Mouse (Mus musculus) E14TG2a.4 (cell line): ENCODE results near the gene Jmjd4.

Experiments
- CTCF ChIP-seq: conservative IDR thresholded peaks from 2 replicates; pipeline ENCODE4 v1.5.1; 2014; ENCODE audit warnings: low read length
- NANOG ChIP-seq: IDR thresholded peaks from 2 replicates; pipeline ENCODE4 v1.6.1; 2014; ENCODE audit warnings: borderline replicate concordance, low read length, mixed read lengths
- POU5F1 ChIP-seq: IDR thresholded peaks from 2 replicates; pipeline ENCODE4 v1.6.1; 2014; ENCODE audit warnings: low read length, borderline replicate concordance

DNA sequence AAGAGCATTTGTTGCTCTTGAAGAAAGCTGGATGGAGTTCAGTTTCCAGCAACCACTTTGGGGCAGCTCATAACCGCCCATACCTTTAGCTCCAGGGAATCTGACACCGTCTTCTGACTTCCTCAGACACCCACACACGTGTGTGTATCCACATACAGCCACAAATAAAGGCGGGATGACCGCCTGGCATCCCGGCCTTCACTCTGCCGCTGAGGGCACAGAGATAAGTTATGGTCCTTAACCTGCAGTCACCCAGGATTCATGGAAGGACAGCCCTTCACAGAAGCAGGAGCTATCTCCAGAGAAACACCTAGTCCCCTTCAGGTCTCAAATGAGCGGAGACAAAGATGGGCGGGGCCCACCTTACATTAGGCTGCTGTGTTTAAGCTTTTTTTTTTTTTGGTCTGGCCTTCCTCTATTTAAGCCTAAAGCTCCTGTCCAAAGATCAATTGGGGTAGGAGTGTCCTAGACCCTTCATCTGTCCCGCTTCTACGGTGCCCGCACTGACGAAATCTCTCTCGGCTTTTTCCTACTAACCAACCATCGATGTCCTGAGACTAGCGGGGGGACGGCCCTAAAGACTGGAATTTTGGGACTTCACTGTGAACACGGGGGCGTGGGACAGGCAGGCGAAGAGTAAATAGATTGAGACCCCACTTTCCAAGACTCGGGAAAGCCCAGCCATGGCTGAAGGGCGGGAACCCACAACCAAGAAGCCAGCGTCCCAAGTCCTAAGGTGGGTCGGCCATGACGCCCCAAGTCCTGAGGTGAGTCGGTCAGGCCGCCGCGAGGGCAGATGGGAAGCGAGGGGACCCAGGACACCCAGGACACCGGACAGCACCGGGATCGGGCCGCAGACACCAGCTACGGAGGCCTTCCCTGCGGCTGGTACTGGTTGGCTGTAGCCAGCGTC is 21.8 kb downstream of the Jmjd4 start:
- TF ChIP-seq CTCF (no peak), NANOG (no peak), POU5F1 (no peak)
